13 mouse cellular contexts compared by ENCODE assay signal in genomic region chr17:29883351-29883750, GRCm38 (mm10).
A peak's percentile ranks its signal among the peaks of the same experiment; 100 is the strongest.
DNase-seq lines count a peak whose midpoint lies in the region; ATAC-seq and TF ChIP-seq lines count a peak whose summit lies in the region.
"Had no signal": no experiment of that assay in that cellular context is flagged by ENCODE, and none has a peak within 500 bp of the region (broad histone marks: within the 10 kb centered on the region; RNA-seq: fewer than 3 reads in every experiment).

No protein-coding gene starts in this region.

- H3K4me2 ChIP-seq in forebrain, postnatal 0 days (ENCODE audit: low read depth): peak overlapping the region; percentile 96
- peak overlapping the region; percentile 98 for H3K4me2 ChIP-seq in neural tube, embryonic 13.5 days
- H3K4me2 ChIP-seq: embryonic facial prominence, embryonic 13.5 days; liver, embryonic 15.5 days had no signal

- peak overlapping the region; percentile 32; the same call in 1 of the 2 replicates for H3K4me3 ChIP-seq in layer of hippocampus, adult 2 months
- H3K4me3 ChIP-seq in forebrain, postnatal 0 days (ENCODE audit: low read depth, low read length): peak overlapping the region; percentile 63
- H3K4me3 ChIP-seq in midbrain, embryonic 10.5 days: peak overlapping the region; percentile 20; the same call in 1 of the 2 replicates
- peak overlapping the region; percentile 67 for H3K4me3 ChIP-seq in neural tube, embryonic 13.5 days
- H3K4me3 ChIP-seq: embryonic facial prominence, embryonic 13.5 days; gastrocnemius, adult 2 months; liver, embryonic 15.5 days had no signal

- TF ChIP-seq CTCF in layer of hippocampus, adult 2 months (conservative IDR thresholded peaks at IDR 0.05): no peak
- no peak for TF ChIP-seq CTCF in forebrain, postnatal 0 days (IDR thresholded peaks at IDR 0.05; ENCODE audit: low read depth)

- peak overlapping the region; percentile 40 for H3K9ac ChIP-seq in forebrain, postnatal 0 days
- peak overlapping the region; percentile 81 for H3K9ac ChIP-seq in neural tube, embryonic 13.5 days
- H3K9ac ChIP-seq: embryonic facial prominence, embryonic 13.5 days; liver, embryonic 15.5 days had no signal

- WGBS in forebrain, postnatal 0 days: 32% methylated on average over 9 of the region's 9 CpGs
- whole genome bisulfite sequencing in midbrain, embryonic 10.5 days: 52% methylated on average over 9 of the region's 9 CpGs
- WGBS in neural tube, embryonic 13.5 days: 28% methylated on average over 9 of the region's 9 CpGs

- no peaks in the 10 kb centered on the region; the same call in 1 of the 2 replicates for H3K27me3 ChIP-seq in forebrain, postnatal 0 days (ENCODE audit: insufficient read depth, low read length)
- peaks cover 47% of the 10 kb centered on the region for H3K27me3 ChIP-seq in midbrain, embryonic 10.5 days (ENCODE audit: low read depth, poor library complexity, severe bottlenecking)
- H3K27me3 ChIP-seq in neural tube, embryonic 13.5 days: peaks cover 23% of the 10 kb centered on the region
- H3K27me3 ChIP-seq: Patski had no signal

- no peaks in the 10 kb centered on the region for H3K36me3 ChIP-seq in forebrain, postnatal 0 days (ENCODE audit: insufficient read depth)
- H3K36me3 ChIP-seq in midbrain, embryonic 10.5 days: peaks cover 11% of the 10 kb centered on the region; the same call in 1 of the 2 replicates
- H3K36me3 ChIP-seq in neural tube, embryonic 13.5 days: no peaks in the 10 kb centered on the region
- H3K36me3 ChIP-seq: embryonic facial prominence, embryonic 13.5 days; liver, embryonic 15.5 days had no signal

- no peak for ATAC-seq in forebrain, postnatal 0 days
- ATAC-seq in neural tube, embryonic 13.5 days (ENCODE audit: low read depth): no peak
- ATAC-seq: Patski had no signal

- DNase-seq in layer of hippocampus, adult 2 months (ENCODE audit: low spot score in 2 of 2): no peak
- DNase-seq in layer of hippocampus, adult 8-10 months (ENCODE audit: low spot score in 2 of 2): no peak
- DNase-seq in forebrain, postnatal 0 days: no peak
- DNase-seq in midbrain, embryonic 10.5 days (ENCODE audit: low spot score): no peak
- no peak for DNase-seq in testis, postnatal 14 days (ENCODE audit: low spot score)
- DNase-seq in right cerebral cortex, adult 18-20 months: no peak
- DNase-seq in heart, postnatal 4 days: no peak

- H3K9me3 ChIP-seq in forebrain, postnatal 0 days (ENCODE audit: low read length): no peaks in the 10 kb centered on the region
- no peaks in the 10 kb centered on the region for H3K9me3 ChIP-seq in midbrain, embryonic 10.5 days (replicated peaks)
- no peaks in the 10 kb centered on the region for H3K9me3 ChIP-seq in neural tube, embryonic 13.5 days
- H3K9me3 ChIP-seq: embryonic facial prominence, embryonic 13.5 days had no signal

- 0 out of 2 replicates have a peak, but pooled peaks cover 4% of the 10 kb centered on the region for H3K4me1 ChIP-seq in forebrain, postnatal 0 days (ENCODE audit: insufficient read depth)
- H3K4me1 ChIP-seq in midbrain, embryonic 10.5 days: peaks cover 70% of the 10 kb centered on the region
- H3K4me1 ChIP-seq in neural tube, embryonic 13.5 days (replicated peaks): peaks cover 61% of the 10 kb centered on the region

- H3K27ac ChIP-seq in layer of hippocampus, adult 2 months: no peak overlapping the region
- no peak overlapping the region for H3K27ac ChIP-seq in forebrain, postnatal 0 days (ENCODE audit: low read depth, low read length)
- peak overlapping the region; percentile 34; the same call in 1 of the 2 replicates for H3K27ac ChIP-seq in midbrain, embryonic 10.5 days (replicated peaks)
- H3K27ac ChIP-seq in neural tube, embryonic 13.5 days (replicated peaks): peak overlapping the region; percentile 85
- H3K27ac ChIP-seq: embryonic facial prominence, embryonic 13.5 days; gastrocnemius, adult 2 months; kidney, postnatal 0 days; liver, embryonic 15.5 days had no signal

Comparison
In these comparisons a context has a peak if more than half of its experiments do, and no peak if none do; other contexts are left out.
1. H3K27ac ChIP-seq: peak in midbrain, embryonic 10.5 days (single experiment) and neural tube, embryonic 13.5 days (single experiment); none in layer of hippocampus, adult 2 months (single experiment) and forebrain, postnatal 0 days (single experiment).
2. Peak in every context shown above with its lines, with median percentiles within 50 percentile points of each other: H3K4me3 ChIP-seq.